Mouse (Mus musculus) CH12.LX (cell line): ENCODE measurements around the gene Smg6.
"Not testable (repeated sequence)": the region's sequence is repeated elsewhere in the genome, so short reads cannot be mapped to it uniquely, and the experiment has no call there.

Experiments
- CHD2 ChIP-seq: IDR thresholded peaks from 2 replicates; pipeline ENCODE4 v1.6.1; 2011; ENCODE audit warnings: low read length, improper control_type of control experiment
- CTCF ChIP-seq, 2 experiments: IDR thresholded peaks in 1 of 2; conservative IDR thresholded peaks in 1 of 2; 2 replicates each; pipeline ENCODE4 v1.5.1; 2011 to 2012; ENCODE audit warnings: low read depth in 2 of 2, low read length in 2 of 2, improper control_type of control experiment in 1 of 2, inconsistent platforms in 1 of 2, mild to moderate bottlenecking in 1 of 2, moderate library complexity in 1 of 2
- ELF1 ChIP-seq: IDR thresholded peaks from 2 replicates; pipeline ENCODE4 v1.6.1; 2014; ENCODE audit warnings: low read depth, mild to moderate bottlenecking, inconsistent platforms, low read length, improper control_type of control experiment
- EP300 ChIP-seq: IDR thresholded peaks from 2 replicates; pipeline ENCODE4 v1.6.1; 2011; ENCODE audit warnings: low read length, improper control_type of control experiment
- KAT2A ChIP-seq: IDR thresholded peaks from 2 replicates; pipeline ENCODE4 v1.6.1; 2012; ENCODE audit warnings: low read length, improper control_type of control experiment, inconsistent platforms; ENCODE audit not compliant: insufficient replicate concordance
- MEF2A ChIP-seq: IDR thresholded peaks from 2 replicates; pipeline ENCODE4 v1.6.1; 2014; ENCODE audit warnings: low read depth, mild to moderate bottlenecking, inconsistent platforms, low read length, improper control_type of control experiment, borderline replicate concordance
- NRF1 ChIP-seq: IDR thresholded peaks from 2 replicates; pipeline ENCODE4 v1.6.1; 2014; ENCODE audit warnings: low read depth, mild to moderate bottlenecking, inconsistent platforms, low read length, improper control_type of control experiment, moderate library complexity
- POLR2A ChIP-seq: IDR thresholded peaks from 2 replicates; pipeline ENCODE4 v1.6.1; 2011; ENCODE audit warnings: low read depth, mild to moderate bottlenecking, improper control_type of control experiment, low read length
- POLR2AphosphoS2 ChIP-seq: IDR thresholded peaks from 2 replicates; pipeline ENCODE4 v1.6.1; 2011; ENCODE audit warnings: low read depth, low read length, improper control_type of control experiment
- RCOR1 ChIP-seq: conservative IDR thresholded peaks from 2 replicates; pipeline ENCODE4 v1.6.1; 2012; ENCODE audit warnings: low read depth, mild to moderate bottlenecking, inconsistent platforms, low read length, improper control_type of control experiment
- USF1 ChIP-seq: IDR thresholded peaks from 2 replicates; pipeline ENCODE4 v1.6.1; 2014; ENCODE audit warnings: low read depth, mild to moderate bottlenecking, inconsistent platforms, low read length, improper control_type of control experiment
- USF2 ChIP-seq: conservative IDR thresholded peaks from 2 replicates; pipeline ENCODE4 v1.6.1; 2011; ENCODE audit warnings: low read depth, low read length, improper control_type of control experiment
- ZC3H11A ChIP-seq: IDR thresholded peaks from 2 replicates; pipeline ENCODE4 v1.6.1; 2012; ENCODE audit warnings: low read depth, mild to moderate bottlenecking, inconsistent platforms, low read length, improper control_type of control experiment
- ZNF384 ChIP-seq: IDR thresholded peaks from 2 replicates; pipeline ENCODE4 v1.6.1; 2012; ENCODE audit warnings: low read depth, low read length, improper control_type of control experiment, inconsistent platforms

GRCm38 (mm10) chr11:75174574-75174973, 249.0 kb downstream of the Smg6 start:
- not testable (repeated sequence) for TF ChIP-seq ELF1; CTCF (conservative IDR thresholded peaks at IDR 0.05 in 1 of 2, IDR thresholded peaks at IDR 0.05 in 1 of 2; ENCODE audit: low read depth in 2 of 2, low read length in 2 of 2); USF1; POLR2A; CHD2; POLR2AphosphoS2; ZC3H11A; MEF2A; USF2; RCOR1; KAT2A; EP300; NRF1
- peak; percentile 64; the same call in 1 of the 2 replicates for TF ChIP-seq ZNF384
